Mouse (Mus musculus) hematopoietic stem cell, adult 5-6 weeks (primary cell): ENCODE results near the gene Ror1. TPM values are rescaled to one million over a fixed set of nuclear protein-coding genes. Genes with fewer than 3 reads are reported as not detected.

Experiments used
- ATAC-seq, 2 experiments: fragments of 125-278 bp in 1 of 2; replicated peaks in 1 of 2; 2 replicates each; pipeline ENCODE4 v1.8.0; 2016 to 2017; ENCODE audit warnings: inconsistent platforms in 2 of 2, mild to moderate bottlenecking in 2 of 2, moderate number of reproducible peaks in 2 of 2, low read depth in 1 of 2, moderate TSS enrichment in 1 of 2; ENCODE audit not compliant: low FRiP score in 2 of 2, poor library complexity in 2 of 2, severe bottlenecking in 2 of 2, insufficient read depth in 1 of 2, low TSS enrichment in 1 of 2
- total RNA-seq: library from RNA; stranded (forward); fragments of 172-1452, 232-1000 nt; gene quantifications from 2 replicates; pipeline ENCODE4 v1.2.3, GENCODE M21; 2017

The Ror1 gene
- total RNA-seq, 1 experiment from 2014 or later = 0.35 TPM

DNA sequence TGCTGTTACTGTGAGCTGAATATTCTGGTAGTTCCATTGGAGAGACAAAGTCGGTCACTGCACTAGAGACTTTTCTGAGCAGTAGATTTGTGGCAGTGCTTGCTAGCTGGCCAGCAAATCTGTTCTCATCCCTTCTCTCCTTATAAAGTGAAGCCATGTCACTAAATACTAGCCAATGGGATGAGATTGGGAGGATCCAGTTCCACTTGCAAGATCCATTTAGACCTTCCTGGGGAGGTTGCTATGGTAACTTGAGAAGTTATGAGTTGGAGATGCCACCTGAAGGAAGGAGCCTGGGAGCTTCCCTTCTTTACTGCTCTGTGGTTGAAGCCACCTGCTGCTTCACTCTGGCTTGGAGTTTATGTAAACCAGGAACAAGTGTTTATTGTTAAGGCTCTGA, 8.7 kb downstream of the Ror1 start:
- ATAC-seq = no peak

DNA sequence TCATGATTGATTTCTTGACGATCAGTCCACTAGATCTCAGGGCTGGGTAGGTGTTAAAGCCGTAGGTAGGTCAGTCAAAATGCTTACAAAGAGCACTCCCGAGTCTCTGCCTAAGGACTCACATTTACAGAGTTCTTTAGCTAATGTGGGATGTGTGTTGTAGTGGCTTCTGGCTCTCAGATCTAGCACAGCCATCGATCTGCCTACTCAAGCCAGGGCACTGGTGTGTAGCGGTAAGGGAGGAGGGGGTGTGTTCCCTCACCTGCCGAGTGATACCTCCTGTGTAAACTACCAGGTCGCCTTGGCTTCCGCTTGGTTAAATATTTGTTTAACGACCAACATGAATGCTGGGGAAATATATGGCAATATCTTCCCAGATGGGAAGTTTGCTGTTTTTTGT, 12.0 kb downstream of the Ror1 start:
- no peak for ATAC-seq

DNA sequence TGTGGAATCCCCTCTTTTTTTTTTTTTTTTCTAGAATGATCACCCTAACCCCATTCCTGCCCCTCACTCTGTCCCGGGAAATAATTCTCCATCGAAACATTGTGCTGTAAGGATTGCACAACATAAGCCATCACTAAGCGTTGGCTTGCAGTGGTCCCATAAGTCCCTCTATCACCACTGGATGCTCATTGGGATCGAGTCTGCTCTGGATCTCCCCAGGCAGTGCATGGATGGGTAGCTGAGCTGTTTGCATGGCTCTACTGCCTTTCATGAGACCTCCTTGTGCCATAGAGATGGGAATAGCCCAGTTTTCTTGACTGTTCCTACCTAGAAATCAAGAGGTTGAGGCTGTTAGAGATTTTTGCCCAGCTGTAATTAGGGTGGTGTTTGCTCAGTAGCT, 13.0 kb downstream of the Ror1 start:
- ATAC-seq = no peak

DNA sequence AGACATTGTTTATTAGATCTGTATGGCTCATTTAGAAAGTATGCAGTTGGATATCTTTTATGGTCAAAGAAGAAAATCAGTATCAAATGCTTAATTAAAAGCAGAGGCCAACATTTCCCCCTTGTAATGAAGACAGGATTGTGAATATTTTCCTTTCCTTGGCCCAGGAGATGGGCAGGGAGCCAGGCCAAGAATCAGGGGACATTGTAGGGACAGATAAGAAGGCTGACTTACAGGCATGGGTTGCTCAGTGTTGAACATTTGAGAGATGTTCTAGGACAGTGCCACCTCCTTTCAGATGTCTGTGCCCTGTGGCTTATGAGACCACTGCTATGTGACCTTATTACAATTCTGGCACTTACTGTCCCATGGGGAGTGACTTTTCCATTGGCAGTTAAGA, 18.6 kb downstream of the Ror1 start:
- ATAC-seq = no peak

DNA sequence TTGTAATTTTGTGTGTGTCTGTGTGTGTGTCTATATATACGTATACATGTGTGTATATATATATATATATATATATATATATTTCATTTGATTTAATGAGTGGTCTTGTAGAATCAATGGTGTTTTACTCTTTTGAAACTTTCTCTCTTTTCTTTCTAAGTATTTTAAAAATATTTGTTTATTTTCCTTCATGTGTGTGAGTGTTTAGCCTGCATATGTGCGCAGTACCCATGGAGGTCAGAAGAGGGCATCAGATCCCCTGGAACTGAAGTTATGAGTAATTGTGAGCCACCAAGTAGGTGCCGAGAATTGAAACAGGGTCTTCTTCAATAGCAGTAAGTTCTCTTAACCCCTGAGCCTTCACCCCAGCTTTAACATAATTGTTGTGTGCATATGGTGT, 20.8 kb downstream of the Ror1 start:
- ATAC-seq = no peak

DNA sequence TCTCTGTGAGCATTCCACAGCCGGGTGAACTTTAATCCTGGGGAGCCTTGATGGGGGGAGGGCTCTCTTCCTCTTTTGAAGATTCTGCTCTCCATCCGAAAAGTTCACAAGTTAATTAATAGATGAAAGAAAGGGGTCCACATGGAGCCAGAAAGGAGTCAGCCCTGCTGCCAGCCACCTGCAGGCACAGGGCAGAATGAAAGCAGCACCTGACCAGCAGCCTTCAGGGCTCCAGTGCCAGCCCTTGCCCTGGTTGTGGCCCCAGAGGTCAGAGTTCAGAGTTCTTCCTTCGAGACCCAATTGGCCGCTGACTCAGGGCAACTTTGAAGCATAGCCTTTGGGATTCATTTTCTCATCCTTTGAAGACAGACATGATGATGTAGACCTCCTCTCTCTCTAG, 23.1 kb downstream of the Ror1 start:
- no peak for ATAC-seq

DNA sequence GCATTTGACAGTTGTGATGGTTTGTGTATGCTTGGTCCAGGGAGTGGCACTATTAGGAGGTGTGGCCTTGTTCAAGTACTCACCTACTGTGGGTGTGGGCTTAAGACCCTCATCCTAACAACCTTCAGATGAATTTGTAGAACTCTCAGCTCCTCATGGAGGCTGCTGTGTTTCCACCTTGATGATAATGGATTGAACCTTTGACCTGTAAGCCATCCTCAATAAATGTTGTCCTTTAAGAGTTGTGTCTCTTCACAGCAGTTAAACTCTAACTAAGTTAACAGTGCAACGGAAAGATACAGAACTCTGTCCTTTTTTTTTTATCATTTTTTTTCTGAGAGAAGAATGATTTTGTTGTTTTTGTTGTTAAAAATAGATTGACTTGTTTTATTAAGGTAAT, 23.8 kb downstream of the Ror1 start:
- no peak for ATAC-seq

DNA sequence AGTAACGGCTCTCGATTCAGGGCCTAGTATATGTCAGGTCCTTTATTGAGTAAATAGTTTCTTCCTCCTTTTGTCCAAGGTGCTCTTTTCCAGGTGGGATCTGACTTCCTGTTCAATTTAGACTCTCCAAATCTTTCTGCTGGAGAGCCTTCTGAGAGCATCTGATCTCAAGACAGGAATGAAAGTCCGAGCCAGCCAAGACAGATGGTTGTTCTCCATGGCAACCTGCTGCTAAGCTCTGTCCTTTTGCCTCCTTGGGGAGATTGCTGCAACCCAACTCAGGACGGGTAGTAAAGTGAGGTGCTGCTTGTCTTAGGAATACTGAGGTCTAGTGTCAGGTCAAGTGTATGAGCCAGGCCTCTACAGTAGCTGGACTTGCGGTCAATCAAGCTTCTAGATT, 25.0 kb downstream of the Ror1 start:
- no peak for ATAC-seq

DNA sequence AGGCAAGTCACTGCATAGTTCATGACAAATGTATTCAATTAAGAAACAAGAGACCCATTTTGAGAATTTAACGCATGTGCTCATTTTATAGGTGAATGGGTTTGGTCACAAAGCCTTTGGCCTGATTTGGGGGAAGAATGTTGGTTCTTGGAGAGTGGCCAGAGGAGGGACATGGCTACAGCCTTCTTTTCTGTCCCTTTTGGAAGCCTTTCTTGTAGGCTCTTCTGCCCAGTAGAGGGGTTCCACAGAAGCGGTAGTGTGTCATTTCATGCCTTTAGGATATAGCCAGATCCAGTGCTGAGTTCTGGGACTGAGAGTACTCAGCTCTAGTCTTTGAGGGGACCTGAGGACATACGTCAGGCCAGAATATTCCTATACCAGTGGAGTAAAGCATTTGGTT, 26.8 kb downstream of the Ror1 start:
- ATAC-seq = no peak

DNA sequence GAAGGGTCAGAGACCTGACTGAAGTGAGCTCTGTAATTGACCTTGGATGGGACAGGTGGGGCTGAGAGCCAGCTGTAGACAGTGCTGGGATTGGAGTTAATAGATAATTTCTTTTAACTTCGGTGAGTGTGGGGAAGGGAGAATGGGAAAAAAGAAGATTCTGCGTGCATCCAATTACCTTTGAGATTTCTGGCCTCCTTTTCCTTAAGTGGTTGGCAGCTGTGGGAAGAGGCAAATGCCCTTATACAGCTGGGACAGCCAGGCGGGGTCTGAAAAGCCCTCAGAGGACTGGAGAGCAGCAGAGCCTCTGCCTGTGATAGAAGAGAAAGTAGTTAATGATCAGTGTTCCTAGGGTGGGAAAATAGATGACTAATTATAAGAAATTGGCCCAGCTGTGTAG, 27.9 kb downstream of the Ror1 start:
- ATAC-seq = no peak

DNA sequence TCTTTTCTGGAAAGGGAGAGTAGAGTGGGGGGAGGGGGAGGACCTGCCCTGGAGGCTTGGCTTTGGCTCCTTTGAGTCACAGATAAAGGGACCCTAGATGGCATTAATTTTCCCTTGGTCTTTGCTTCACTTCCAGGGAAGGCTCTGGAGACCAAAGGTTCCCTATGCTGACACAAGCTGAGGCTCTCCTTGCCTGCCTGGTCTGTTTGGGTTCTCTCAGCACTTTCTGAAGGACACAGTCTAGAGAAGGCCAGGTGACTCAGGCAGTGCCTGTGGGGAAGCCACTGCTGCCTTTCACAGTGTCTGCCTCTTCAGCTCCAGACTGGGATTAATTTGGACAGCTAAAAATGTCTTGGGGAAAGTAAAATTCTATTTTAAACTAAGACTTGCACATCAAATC, 28.5 kb downstream of the Ror1 start:
- no peak for ATAC-seq

DNA sequence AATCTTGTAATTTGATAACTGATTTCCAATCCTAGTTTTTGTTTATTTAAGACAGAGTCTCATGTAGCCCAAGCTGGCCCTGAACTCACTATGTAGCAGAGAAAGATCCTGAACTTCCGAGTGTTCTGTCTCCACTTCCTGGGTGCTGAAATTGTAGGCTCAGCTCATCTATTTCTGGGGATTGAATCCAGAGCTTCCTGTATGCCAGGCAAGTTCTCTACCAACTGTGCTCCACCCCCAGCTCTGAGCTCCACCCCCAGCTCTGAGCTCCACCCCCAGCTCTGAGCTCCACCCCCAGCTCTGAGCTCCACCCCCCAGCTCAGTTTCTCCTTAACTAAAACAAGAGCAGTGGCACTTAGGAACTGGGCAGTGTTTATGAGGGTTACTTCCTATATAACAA, 29.3 kb downstream of the Ror1 start:
- no peak for ATAC-seq

DNA sequence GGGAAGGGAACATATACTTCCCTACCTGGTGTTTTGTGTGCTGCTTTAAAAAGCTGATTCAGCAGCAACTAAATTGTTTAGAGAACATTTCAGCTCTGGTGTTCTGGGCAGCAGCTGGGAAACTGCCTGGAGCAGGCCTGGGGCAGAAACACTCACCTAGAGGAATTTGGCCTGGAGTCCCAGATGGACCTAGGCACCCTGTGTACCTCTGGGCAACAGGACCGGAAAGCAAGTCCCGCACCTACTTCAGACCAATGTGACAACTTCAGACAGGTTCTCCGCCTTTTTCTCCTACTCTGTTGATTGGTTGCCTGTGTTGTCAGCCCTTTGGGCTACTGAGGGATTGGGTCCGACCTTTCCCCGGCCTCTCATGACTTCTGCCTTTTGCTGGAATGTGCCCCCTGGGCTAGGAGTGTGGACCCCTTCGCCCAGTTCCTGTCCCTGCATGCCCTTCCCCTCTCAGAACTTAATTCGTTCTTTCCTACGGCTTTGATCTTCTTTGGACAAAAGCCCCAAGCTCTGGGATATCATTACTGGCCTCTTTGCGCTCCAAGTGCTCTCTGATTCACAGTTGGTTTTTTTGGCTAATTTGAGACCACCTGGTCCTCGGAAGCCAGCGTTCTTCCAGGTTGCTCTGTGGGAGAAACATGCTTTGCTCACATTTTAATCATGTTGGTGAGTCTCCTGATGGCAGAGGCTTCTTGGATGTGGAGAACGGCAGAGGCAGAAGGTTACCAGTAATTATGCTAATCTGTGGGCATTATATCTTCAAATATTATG, 31.1 kb downstream of the Ror1 start:
- ATAC-seq = no peak

DNA sequence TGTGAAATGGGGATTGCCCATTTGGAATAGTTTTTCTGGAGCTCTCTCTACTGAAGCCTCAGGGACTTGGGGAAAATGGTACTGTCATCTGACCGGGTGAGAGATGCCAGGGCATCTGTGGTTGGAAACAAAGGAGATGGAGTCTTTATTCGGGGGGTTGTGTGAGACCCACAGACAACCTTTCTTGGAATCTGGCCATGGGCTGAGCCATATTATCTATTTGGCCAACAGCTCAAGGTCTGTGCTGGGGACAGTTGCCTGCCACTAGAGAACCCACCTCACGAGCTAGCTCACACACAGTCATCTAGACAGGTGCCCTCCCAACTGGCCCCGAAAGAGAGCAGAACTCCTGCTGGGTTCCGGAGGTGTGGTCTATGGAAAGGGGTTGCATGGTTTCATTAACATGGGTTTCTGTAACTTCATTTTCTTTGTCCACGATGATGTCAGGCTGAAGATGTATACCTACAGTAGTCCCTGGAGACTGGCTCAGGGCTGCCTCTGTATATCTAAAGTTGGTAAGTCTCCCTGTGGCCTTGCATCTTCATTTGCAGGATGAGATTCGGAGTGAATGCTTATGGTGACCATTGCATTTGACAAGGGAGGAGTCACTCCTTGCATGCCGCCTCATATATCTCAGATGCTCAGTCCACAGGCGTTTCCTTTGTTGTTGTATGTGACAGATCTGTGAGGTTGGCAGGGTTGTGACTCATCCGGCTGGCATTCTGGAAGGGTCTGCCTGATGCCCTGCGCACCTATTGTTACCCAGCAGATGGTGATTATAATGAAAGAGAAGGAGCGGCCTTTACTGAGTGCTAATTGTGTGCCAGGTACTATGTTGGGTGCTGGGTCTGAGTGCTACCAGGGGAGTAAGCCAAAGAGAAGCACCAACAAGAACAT, 32.7 kb downstream of the Ror1 start:
- no peak for ATAC-seq

DNA sequence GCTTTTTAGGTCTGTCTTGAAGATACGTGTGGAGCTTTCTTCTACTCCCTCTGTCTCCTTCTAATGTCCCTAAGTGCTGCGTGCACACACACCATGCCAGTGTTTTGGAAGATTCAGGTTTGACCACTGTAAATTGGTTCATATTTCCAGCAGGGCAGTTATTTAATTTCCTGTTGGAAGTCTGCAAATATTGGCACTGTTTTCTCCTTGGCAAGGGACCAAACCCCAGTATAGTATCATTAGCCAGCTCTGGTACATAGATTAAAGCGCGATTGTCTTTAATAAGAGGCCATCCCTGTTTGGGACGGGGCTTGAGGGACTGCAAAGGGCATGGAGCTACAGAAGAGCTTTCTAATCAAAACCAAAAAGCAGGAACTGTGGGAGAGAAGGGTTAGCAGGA, 33.6 kb downstream of the Ror1 start:
- ATAC-seq = no peak

DNA sequence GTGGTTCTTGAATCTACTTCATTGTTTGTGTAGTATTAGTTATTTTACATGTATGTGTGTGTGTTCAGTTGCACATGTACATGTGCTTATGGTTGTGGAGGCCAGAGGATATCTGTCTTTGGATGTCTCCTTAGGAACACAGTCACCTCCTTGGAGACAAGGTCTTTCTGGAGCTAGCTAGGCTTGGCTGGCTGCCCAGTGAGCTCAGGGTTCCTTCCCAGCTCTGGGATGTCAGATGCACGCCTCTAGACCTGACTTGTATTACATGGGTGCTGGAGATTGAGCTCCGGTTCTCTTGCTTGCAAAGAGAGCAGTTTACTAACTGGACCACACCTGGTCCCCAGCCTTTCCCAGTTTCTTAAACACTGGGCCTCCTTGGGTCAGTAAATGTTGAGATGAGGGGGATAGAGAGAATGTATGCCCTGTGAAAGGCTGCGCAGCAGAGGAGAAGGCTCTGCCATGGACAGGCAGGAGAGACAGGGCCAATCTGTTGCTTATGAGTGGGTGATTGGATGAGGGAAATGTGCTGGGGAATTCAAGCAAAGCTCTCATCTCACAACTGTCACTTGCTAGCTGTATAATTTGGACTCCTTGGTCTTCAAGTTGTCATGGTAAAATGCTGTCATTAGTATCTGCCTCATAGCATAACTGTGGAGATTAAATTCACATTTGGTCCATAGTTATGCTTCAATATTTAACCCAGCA, 35.3 kb downstream of the Ror1 start:
- ATAC-seq = no peak

DNA sequence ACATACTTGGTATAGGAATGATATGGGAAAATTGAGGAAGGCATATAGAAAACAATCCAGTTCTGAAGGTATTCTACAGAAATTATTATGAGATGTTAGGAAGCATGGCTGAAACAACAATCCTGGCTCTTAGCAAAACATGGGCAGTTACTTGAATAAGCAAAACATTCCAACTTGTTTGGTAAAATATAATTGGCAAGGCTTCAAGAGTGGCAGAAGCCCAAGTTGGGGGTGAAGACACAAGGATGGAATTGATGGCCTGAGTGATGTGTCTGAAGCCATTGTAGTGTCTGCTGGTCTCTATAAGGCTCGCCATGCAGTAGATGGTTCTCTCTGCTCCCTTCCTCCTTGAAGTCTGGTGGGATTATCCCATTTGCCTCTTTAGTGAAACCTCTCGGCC, 35.9 kb downstream of the Ror1 start:
- no peak for ATAC-seq

DNA sequence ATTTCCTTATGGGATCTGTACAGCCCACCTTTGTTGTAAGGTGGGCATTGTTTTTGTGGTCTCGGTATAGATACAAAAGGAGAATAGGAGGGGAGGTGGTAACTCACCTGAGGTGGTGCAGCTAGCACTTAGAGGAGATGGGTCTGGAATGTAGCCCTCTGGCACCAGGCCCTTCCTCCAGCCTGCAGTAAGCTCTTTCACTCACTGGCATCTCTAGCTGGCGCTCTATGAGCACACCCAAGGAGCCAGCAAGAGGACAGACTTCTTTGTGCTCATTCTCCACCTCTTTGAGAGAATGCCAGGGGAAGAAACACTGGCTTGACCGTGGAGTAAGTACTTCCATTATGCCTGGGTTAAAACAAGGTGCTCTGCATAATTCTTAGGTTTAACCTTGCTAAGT, 36.7 kb downstream of the Ror1 start:
- ATAC-seq = no peak
